Mouse (Mus musculus): ENCODE data around the gene Fdxacb1. TPM values are rescaled to one million over a fixed set of nuclear protein-coding genes. Genes with fewer than 3 reads are reported as not detected.

The Fdxacb1 gene
- polyA plus RNA-seq (2017; shearing (Covaris generic)), result 10 to 100 TPM in 2 of 3 experiments, 1 to 10 TPM in 1; 9.9 to 11.1 (median 10.3) TPM

DNA sequence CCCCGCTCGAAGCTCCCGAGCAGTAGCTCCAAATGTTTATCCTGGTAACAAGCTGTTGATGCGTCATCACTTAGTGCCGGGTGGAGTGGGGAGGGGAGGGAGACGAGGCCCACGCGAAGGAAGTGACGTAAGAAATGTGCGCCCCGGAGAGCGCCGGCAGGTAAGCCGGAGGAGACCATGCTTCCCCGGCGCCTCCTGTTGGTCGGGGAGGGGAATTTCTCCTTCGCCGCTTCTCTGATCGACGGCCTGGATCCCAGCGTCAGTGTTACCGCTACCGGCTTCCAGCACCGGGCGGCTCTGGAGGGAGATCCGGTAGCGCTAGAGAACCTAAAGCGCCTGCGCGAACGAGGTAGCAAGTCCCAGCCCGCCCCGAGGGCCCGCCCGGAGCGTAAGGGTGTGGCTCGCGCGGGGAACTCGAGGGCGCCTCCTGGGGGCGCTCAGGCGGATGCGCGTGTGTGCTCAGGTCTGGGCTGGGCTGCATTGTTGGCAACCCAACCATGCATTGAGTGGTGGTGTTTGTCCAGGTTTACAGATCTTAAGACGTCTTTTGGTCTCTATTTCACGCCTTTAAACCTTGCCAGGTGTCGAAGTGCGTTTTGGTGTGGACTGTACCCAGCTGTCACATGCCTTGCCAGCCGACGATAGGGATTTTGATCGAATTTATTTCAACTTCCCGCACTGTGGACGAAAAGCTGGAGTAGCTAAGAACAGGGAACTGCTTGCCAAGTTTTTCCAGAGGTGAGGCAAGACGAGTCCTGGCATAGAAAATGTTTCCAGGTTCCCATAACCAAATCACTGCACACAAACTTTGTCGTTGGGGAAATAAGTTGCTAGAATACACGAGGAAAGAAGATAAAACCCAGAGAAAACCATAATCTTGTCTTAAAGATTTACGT lies at the start of gene Fdxacb1:
Gene Fdxacb1 (plus strand): TSS at position 130 of the 896 bp plus-strand sequence.
- peak; percentile 90 for ATAC-seq

DNA sequence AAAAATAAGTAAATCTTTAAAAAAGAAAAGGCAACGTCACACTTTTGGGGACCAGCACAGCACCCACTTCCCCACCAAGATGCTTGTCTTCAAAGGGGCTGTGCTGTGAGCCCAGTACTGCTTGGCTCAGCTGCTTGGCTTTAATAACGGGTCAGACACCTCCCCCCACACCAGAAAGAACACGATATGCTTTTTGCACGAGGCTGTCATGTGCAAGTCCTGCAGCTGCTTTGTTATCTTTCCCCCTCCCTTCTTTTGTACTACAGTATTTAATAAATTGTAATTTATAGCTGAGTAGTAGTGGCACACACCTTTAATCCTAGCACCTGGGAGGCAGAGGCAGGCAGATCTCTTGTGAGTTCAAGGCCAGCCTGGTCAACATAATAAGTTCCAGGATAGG lies 49.2 kb upstream of the Fdxacb1 start:
- no peak for ATAC-seq

DNA sequence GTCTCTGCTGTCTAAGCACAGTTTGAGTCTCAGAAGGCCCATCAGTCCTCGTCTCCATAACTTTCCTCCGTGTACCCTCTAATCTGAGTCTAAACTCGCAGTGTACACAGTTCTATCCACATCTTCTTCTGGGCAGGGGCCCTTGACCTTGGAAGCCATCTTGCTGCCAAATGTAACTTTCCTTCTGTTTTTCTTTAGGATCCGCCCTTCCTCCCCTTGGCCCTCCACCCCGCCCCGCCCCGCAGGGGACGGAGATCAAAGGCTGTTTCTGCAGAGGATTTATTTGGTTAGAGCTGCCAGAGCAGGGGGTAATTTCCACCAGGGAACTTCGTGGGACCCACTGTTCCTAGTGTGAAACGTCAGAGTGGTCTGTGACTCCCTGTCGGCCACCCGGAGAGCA lies 47.0 kb upstream of the Fdxacb1 start:
- no peak for ATAC-seq

DNA sequence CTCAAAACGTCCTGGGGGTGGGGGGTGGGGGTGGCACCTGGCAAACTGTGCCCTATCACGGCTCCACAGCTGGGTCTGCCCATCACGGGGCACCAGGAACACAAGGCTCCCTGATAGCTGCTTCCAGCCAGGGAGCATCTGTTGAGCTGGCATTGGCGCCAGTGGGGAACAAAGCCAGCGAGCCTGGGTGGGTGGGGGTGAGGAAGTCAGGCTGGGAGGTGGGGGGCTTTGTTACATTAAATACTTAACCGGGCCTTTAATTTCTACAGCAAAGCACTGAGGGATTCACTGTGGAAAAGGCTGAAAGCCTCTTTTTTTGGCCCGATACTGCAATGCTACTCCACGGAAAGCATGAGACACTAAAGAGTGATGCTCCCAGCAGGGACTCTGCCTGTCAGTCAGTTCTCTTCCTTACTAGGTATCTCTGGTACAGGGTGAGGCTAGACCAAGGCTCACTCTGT lies 45.6 kb upstream of the Fdxacb1 start:
- ATAC-seq, result no peak

DNA sequence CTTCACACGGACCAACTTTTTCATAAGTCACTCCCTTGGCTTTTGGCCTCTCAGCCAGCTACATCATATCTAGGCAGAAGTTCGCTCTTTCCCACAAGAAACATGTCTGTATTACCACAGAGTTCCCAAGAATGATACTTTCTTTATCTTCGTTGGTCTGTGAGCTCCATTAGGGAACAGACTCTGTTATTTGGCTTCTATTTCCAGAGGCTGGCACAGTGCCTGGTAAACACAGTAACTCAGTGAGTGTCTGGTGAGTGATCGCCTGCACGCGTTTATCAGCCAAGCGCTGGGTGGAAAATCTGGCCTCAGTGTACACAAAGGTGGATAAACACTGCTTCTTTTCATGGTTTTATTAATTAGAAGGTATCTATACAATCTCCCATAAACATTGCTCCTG lies 44.6 kb upstream of the Fdxacb1 start:
- no peak for ATAC-seq

DNA sequence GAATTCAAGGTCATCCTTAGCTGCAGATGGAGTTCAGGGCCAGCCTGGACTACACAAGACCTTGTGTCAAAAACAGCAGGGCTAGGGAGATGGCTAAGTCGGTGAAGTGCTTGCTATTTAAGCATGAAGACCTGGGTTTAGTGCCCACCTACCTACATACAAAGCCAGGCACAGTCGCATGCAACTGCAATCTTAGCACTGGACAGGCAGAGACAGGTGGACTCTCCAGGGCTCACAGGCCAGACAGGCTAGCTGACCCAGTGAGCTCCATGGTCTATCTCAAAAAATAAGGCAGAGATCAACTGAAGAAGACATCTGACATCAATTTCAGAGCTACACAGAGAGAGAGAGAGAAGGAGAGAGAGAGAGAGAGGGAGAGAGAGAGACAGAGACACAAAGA lies 43.9 kb upstream of the Fdxacb1 start:
- ATAC-seq, result no peak

DNA sequence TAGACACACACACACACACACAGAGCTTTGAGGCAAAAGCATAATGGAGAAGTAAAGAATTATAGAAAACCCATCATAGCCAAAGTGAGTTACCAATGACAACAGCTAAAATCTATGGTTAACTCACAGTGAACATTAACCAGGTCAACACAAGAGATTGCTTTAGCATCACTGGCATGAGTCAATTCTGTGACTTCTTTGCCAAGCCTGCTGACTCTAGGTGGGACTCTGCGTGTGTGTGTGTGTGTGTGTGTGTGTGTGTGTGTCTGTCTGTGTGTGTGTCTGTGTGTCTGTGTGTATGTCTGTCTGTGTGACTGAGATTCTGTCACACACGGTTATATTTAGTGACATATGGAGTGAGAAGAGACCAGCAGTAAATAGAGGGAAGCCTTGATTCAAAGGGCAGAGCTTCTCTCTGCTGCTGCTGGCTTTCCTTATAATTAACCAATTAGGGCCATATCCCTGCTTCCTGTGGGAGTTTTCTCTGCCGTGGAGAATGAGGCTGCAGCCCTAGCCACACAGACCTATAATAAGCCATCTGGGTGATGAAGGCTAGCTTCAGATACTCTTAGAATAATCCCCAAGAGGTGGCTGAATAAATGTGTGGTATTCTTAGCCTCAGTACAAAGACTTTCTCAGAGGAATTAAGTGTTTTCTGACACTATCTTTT lies 43.2 kb upstream of the Fdxacb1 start:
- ATAC-seq, result no peak

DNA sequence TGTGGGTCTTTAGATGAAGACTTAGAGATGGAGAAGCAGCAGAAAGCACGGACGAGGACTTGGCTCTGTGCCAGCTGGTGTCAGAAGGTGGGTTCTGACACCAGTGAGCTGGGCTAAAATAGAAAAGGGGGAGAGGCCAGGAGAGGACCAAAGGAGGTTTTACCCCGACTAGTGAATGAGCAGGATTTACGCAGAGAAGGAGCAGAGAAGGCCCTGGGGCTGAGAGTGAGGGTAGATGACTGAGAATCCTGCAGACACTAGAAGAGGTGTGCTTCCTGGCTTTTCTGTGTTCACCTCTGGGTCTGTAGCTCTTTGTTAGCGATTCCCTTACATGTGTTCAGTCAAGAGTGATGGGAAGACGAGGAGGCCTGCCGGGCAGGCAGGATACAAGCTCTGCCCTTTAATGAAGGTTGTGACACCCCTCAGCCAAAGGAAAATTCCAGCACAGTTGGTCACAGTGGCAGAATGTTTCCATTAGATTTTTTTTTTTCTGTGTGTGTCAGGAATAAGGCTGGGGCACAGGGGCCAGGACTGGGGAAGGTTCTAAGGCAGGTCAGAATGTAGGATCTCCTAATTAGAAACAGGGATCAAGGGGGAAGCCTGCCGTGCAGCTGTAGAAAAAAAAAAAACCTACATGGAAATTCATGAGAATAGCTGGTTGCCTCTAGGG lies 42.0 kb upstream of the Fdxacb1 start:
- no peak for ATAC-seq

DNA sequence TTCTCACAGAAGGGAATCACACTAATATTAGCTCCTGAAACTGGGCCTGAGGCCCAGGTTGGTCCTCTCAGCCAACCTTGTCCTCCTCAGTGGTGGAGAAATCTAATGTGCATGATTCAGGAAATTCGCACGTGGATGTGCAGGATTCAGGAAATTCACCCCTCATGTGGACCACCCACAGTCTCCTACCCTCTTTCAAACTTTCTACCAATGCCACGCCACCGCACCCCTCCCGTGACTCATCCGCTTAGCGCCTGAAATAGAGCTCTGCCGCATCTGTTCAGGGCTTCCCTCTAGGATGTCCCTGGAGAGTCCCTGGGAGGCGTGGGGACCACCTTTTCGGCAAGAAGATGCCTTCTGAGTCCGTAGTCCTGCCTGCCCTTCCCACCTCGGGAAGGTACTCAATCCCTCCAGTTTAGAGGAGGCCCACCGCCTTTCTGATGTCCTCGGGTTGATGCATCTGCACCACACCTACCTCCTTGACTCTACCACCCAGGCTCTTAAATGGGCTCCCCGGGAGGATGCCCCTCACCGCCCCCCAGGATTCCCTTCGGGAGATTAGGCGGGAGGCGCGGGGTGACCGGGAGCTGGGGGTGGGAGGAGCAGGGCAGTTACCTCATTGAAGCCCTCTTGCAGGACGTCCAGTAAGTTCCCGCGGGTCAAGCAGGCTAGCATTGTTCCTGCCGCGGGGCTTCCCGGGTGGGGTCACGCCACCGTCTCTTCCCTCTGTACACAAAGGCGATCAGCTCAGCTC lies 40.7 kb upstream of the Fdxacb1 start:
- ATAC-seq, result no peak

DNA sequence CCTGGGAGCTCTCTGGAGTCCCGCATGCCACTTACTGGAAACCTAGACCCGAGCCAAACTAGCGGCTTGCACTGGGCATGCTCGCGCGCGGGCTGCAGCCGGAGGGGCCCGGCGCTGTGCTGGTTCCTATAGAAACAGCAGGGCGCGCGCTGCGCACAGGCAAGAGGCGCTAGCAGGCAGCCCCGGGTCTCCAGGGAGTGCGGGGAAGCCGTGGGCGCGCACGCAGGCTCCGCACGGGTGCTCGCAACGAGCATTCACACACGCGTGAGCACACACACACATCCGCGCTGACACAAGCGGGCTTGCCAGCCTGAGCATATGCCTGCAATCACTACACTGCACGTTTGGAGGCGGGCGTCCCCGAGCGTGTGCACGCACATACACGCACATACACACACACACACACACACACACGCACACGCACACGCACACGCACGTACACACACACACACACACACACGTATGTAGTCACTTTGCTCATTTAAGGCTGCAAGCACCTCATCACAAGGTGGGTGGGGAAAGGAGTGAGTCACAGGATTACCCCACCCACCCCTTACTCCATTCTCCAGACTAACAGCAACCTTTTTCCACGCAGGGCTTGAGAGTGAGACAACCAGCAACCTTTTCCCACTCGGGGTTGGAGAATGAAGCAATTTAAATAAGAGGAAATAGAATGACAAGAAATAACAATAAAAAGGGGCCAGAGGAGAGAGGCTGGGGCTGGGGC lies 39.9 kb upstream of the Fdxacb1 start:
- ATAC-seq, result peak; percentile 50

DNA sequence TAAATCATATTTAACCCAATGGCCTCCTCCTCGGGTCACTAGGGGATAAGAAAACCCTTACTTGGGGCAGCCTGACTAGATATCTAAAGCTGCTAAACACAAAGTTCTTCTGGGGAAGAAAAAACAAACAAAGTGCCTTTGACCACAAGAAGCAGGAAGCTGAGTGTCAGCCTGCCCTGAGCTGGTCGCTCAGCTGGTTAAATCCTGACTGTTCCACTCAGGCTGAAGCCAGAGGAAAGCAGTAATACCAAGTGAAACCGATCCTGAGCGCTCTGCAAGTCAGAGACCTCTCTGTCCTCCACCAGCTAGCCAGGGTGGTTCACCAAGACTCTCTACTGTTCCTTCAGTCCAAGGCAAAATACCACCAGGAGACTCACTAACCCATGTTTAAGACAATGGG lies 38.4 kb upstream of the Fdxacb1 start:
- no peak for ATAC-seq

DNA sequence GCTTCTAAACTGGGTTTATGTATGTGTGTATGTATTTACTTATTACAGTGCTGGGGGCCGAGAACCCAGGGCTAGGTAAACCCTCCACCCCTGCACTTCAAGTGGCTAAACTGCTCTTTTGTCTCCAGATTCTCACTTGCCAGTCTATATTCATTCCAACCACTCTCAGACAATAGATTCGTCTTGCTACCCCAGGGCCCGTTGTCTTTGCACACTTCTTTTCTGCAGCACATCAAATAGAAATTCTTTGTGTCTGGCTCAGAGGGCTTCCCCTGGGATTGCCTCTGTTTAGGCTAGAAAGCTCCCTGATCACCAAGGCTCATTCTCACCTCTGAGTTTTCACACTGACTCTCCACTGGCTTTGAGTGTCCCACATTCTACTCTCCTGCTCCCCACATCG lies 35.5 kb upstream of the Fdxacb1 start:
- ATAC-seq, result no peak

DNA sequence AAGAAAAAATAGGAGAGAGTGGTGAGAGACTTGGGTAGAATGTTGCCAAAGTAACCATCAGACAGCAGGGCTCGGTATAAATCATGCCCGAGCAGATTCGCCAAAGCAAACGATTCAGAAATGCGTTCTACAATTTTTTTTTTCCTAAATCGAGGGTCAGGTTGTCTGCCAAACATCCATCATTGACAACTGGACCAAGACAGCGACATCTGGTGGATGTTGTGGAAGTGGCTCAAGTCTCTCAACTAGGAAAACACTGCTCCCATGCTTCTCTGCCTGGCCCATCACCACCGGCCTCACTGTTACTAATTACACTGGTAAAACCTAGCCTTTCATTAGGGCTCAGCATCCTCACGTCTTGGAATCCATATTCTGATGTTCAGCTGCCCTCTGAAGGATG lies 33.0 kb upstream of the Fdxacb1 start:
- ATAC-seq, result no peak

DNA sequence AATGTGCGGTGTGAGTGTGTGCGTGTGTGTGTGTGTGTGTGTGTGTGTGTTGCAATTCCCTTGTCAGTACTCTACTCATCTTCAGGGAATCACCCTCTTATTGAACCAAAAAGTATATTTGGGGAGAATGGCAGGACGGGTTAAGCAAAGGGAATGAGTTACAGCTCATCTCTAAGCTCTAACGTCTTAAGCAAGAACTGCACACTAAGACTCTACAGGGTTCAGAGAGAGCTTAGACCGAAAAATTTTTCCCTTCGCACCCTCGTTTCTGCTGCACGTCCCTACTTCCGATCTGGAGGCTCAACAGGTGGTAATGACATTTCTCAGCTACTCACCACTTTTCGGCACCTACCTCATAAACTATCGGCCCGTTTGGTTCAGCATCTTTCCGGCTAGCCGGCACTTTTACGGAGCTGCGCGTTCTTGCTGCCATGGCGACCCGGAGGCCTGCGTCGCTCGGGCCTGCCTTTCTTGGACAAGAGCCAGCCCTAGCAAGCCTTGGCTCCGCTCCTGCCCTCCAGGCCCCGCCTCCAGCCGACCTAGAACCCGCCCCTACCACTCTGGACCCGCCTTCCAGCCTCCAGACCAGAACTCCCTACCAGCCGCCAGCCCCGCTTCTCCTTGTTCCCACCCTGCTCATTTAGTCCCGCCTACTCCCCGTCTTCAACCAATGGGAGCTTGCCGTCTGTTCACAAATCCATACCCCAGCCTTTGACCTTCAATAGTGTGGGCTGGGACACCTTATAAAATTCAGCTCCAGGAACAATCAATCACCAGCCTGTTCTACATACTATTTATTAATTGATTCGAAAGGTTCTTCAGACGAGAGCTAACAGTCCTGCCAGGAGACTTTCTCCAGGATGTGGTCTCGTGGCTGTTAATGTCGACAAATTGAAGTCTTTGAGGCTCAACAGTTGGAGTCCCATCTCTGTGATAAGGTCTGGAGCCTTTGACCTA lies 28.8 kb upstream of the Fdxacb1 start, which contains the start of gene Dixdc1:
Gene Dixdc1 (minus strand): TSS at position 604 of the 957 bp plus-strand sequence.
- ATAC-seq, result peak; percentile 92

DNA sequence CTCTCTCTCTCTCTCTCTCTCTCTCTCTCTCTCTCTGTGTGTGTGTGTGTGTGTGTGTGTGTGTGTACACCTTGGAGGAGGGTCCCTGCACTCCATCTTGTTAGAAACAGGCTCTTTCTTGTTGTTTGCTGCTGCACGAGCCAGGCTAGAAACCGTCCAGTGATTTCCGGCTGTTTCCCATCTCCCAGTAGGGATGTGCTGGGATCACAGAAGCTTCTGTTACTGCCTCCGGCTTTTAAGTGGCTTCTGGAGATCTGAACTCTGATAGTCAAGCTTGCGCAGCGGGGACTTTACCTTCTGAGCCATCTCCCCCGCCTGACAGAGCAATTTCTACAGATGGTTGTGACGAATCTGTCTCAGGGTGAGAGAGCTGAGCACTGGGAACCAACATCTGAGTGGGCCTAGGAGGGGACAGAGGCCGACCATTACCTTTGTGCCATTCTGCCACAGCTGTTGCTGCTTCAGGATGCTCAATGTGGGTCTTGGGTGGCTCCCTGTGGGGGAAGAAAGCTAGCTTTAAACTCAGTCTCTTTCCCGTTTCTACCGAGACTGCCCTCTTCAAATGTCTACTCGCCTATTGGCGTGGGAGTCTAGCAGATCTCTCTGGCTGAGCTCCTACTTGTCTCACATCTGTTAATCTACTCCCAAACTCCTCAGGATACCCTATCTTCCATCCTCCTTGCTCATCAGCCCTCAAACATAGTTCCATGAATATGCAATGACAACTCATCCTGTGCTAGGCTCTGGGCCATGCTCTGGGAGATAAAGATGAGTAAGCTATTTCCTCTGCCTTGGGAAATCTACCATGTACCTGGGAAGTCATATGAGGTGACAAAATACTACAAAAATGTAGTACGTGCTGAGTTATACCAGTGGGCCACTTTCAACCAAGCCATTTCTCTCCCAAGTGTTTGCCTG lies 26.9 kb upstream of the Fdxacb1 start:
- ATAC-seq, result no peak

DNA sequence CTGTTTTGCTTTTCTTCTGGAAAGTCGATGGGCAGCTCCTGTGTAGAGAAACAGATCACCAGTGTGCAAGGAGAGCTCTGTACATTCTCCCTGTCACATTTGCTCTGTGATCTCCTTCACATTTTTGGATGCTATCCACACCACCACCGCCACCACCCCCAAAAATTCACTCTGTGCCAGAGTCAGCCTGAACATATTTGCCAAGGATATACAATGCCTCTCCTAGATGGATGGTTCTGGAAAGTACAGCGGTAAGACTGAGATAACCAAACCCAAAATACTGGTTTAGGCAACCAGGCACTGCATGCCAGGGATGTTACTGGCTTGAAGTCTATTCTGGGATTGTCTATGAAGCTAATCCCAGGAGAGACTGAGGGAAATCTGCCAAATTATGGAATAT lies 25.8 kb upstream of the Fdxacb1 start:
- ATAC-seq, result no peak

DNA sequence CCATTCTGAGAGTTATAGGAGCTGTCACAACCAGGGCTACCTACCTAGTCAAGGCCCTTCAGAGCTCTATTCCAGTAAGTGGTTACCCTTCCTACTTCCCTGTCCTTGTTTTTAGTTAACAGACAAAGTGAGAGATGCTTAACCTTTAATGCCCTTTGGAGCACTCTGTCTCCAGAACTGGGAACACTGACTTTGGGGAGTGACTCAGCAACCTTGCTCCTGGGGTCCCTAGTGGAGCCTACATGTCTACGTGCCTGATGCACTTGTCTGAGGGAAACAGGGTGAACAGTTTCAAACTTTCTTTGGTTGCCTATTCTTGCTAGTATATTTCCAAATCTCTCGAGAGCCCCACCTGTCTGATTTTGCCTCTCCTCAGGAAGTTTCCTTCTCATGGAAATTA lies 25.3 kb upstream of the Fdxacb1 start:
- no peak for ATAC-seq

DNA sequence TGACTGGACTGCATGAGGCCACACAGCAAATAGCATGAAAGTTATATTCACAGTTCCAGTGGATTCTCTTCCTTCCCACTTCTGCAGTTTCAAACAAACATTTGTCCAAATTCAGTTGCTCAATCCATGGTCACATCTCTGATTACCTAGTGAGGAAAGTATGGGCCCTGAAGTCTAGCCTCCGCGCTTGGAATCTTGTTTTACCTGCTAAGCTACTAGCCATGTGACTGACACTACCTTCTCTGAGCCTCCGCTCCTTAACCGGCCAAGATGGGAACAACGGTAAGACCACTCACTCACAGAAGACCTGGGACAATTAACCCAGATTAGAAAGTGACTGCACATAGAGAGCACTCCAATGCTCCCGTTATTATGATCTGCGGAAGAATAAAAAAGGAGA lies 22.2 kb upstream of the Fdxacb1 start:
- no peak for ATAC-seq

DNA sequence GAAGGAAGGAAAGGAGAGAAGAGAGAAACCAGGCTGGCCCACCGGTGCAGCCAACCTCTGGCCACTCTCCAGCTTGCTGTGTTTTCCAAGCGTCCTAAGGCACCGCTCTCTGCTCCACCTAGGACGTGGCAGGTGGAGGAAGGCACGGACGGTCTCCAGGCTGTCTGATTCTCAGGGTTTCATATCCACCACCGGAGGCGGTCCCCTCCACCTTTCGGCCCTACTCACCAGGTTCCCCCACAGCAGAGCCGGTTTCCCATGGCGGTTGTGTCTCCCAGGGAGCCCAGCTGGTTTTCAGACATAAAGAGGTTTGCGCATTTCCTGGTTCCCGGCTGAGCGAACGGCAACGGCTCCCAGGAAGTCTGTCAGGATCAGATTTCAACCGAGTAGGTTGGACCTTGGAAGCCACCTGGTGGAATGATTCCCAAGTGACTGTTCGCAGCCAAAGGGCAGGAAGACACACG lies 21.8 kb upstream of the Fdxacb1 start, which contains the start of gene 2310030G06Rik:
Gene 2310030G06Rik (minus strand): TSS at position 323 of the 464 bp plus-strand sequence.
- ATAC-seq, result no peak
